Mouse (Mus musculus) c-Kit-positive CD71-positive TER-119-positive erythroid progenitor cells, embryonic 14.5 days (primary cell): ENCODE measurements around the gene Parp4.

Experiments
- DNase-seq: peaks from one replicate; pipeline ENCODE4 v3.0.0-alpha.2; 2013; ENCODE audit warnings: low spot score

The Parp4 gene

DNA sequence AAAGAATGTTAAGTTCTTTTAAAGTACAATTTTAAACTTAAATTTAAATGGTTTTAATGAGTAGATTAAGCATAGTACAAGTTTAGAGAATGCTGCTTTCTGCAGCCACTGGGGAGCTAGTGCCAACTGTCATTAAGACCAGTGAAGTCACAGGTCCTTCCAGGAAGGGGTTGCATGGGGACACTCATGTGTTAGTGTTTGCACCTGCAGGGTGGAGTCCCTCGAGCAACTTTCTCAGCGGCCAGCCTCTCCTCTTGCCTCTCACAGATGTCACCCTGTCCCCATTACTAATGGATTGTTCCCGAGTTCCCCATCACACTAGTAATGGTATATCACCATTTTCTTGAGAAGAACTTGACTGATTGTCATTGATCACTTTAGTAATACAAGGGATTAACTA is 37.8 kb downstream of the Parp4 start:
- no peak for DNase-seq

DNA sequence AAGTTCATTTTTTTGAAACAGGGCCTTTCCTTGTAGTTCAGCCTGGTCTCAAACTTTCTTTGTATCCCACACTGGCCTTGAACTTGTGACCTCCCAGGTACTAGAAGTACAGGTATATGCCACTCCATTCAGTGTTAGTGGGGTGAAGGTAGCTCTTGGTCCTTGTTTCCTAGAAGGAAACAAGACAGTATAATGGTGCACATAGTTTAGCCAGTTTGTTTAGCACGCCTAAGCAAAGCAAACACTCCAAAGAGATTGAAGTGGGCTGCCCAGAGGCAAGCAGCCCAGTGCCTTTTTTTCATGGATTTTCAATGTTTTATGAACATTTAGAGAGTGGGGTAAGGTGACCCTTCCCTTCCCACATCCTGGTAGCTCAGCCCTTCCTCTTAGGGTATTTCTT is 42.1 kb downstream of the Parp4 start:
- DNase-seq: no peak

DNA sequence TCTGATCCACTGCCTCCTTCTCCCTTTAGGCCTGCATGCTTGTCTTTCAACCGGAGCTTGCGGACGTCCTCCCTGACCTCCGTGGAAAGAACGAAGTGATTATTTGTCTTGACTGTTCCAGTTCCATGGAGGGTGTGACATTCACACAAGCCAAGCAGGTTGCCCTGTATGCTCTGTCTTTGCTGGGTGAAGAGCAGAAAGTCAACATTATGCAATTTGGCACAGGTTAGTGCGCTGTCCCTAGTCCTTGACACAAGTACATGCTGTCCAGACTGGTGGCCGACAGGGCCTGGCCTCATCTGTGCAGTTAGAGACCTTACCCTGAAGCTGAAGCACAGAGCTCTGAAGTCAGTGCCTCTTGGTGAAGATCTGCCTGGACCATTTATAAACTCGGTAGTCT is 45.0 kb downstream of the Parp4 start:
- no peak for DNase-seq

DNA sequence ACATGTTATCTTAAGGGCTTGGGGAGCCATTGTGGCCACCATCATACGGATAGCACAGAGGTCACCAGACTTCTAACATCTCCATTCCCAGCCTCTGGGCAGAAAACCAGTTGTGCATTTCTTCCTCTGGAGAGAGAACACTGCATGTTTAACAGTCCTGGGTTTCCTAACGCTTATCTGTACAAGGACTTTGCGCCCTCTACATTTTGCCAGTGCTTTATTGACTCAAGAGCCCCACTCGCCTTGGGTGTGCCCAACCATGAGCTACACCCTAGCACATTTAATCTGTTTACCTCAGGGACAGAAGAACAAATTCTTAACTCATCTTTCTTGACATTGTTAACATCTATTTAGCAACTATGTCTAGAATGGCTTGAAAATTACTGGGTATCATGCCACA is 50.8 kb downstream of the Parp4 start:
- no peak for DNase-seq

DNA sequence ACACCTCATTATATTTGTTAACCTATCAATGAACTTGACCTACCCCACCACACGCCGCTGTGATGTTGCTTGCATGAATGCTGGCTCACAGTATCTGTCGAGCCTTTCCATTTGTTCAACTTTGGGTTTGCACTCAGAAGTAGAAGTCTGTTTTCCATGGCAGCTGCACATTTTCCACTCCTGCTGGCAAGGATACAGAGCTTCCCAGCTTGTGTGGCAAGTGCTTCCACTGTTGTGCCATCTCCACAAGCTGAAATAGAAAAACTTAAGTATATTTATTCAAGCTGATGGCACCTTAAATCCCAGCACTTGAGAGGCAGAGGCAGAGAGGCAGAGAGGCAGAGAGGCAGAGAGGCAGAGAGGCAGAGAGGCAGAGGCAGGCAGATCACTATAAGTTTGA is 52.9 kb downstream of the Parp4 start:
- DNase-seq: no peak

DNA sequence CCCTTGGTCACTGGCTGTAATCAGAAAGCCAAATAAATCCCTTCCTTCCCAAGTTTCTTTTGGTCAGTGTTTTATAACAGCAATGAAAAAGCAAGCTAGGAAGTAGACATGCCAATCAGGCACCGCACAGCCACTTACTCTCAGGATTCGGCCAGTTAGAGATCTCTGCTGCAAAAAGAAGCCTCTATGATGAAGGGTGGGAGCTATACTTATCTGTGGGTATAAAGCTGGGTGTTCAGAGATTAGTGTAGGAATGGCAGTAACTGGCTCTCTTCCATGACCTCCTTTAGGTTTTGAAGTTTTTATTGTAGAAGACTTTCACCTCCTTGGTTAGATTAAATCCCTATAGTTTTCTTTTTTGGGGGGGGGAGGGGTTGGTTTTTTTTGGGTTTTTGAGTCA is 55.7 kb downstream of the Parp4 start:
- DNase-seq: no peak

DNA sequence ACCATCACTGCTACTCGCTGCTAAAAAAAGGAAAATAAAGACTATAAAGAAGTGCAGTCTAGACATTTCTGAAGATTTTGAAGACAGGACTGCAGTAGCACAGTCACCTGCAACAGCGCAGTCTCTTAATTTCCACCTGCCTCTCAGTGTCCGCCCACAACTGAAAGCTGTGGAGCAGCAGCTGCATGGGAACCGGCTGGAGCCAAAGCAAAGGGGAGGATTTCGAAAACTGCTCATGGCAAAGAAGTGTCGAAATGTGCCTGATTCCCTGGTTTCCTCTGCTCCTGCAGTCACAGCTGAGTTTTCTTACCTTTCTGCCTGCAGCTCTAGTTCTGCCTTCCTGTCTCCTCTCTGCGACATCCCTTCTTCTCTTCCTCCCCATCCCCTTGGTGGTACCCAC is 71.8 kb downstream of the Parp4 start:
- DNase-seq: no peak

DNA sequence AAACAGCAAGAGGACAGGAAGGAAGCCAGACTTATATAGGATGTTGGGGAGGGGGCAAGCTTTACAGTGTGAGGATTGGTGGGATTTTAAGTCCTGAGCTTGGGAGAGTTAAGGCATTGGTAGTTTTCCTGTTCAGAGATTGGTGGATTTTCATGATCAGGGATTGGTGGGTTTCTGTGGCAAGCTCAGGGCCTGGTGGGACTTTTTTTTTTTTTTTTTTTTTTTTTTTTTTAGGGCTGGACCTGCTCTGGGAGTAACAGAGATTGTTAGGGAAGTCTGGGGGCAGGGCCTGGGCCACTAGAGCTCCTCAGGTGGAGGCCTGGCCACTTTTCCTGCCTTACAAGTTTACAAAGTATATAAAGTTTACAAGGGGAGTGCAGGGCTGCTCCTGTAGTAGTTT is 74.0 kb downstream of the Parp4 start:
- DNase-seq: no peak

DNA sequence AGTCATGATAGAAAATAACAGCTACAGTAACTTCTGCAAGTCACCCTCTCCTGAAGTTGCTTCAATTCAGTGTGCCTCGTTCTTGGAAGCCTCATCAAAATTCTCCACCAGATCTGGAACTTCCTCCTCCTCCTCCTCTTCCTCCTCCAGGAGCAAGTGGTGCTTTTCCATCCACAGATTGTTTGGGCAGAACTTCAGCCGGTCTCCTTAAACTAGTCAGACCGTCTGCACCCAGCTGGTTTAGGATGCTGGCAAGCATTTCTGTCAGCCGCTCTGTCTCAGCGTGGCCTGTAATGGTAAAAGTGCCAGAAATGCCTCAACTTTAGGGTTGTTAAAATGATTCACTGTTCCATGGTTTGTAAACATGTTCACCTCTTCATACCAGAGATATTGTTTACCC is 90.2 kb downstream of the Parp4 start:
- DNase-seq: no peak

DNA sequence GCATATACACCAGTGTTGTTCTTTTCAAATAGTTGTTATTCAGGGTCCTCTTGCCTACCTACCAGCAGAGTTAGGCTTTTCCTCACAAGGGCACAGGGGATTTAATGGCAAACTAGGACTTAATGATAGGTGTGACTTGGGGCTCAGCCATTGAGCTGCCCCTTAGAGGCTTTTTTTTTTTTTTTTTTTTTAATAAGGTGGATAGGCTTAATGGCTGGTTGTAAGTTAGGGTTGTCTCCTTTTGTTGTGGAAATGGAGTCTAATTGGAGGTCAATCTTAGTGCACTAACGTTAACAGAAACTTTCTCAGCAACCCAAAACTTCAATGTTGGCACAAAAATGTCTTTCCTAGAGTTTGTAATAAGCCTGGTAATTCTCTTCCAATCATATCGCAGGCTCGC is 91.5 kb downstream of the Parp4 start:
- no peak for DNase-seq

DNA sequence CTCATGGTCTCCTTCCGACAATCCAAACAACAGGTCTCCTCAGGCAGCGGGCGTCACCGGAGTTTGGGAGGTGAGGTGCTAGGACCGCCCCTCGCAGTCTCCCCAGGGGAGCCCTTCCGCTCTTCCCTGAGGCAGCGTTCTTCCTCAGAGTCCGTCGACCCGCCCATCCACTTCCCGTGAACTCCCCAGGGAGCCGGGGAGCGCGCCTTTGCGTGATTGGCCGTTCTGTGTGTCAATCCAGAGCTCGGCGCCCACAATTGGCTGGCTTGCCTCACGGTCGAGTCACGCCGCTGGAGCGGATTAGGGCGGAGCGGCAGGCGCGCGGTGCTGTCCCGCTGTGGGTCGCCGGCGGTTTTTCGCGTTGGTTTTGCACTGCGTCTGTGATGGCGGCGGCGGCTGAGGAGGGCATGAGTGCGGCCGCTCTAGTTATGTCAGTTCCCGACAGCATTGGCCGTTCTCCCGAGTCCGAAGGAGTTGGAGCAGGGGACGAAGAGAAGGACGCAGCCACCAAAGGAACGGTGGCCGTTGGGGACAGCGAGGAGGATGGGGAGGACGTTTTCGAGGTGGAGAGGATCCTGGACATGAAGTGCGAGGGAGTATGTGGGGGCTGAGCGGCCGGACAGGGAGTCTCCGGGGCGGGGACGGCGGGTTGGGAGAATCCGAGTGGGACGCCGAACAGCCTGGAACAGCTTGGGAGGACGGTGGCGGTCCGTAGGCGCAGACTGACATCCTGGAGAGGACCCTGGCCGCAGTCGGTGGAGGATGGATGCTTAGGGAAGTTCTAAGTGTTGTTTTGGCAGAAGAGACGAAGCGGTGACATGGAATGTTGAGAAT is 92.8 kb downstream of the Parp4 start, which contains the start of gene Mphosph8:
TSS of gene Mphosph8 (plus strand) at position 280 of the 834 bp plus-strand sequence.
- DNase-seq: peak; percentile 99

DNA sequence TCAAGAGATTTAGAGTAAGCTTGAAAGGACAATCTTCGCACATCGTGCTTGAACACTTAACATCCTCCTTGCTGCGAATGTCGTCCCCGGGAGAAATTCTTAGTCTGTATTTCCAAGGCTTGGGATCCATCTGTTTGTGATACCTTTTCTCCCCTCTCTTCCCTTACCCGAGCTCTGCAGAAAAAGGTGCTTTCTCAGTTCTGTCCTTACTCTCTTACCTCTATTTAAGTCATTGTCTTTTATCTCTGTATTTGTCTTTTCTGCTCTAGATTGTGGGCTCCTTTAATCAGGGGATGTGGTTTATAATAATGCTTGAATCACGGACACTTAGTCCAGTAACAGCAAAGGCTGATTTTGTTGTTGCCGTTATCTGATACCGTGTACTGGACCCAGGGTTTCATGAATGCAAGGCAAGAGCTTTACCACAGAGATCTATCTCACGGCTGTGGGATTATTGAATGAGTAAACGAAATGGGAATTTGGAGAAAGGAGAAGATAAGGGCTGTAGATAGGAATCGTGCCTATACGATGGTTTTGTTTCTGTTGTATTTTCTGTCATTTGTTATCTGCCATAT is 93.7 kb downstream of the Parp4 start:
- peak; percentile 19 for DNase-seq

DNA sequence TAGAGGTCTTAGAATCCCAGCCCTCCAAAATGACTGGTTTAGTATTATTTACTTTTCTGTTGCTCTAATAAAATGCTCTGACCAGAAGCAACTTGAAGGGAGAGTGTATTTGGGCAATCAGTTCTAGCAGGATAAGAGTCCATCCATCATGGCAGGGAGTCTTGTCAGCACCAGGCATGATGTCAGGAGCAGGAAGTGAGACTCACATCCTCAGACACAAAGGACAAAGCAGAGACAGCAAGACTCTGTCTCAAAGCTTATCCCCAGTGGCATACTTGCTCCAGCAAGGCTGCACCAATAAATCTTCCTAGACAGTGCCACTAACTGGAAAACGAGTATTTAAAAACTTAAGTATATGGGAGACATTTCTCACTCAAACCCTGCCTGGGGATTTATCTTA is 110.0 kb downstream of the Parp4 start:
- DNase-seq: no peak

DNA sequence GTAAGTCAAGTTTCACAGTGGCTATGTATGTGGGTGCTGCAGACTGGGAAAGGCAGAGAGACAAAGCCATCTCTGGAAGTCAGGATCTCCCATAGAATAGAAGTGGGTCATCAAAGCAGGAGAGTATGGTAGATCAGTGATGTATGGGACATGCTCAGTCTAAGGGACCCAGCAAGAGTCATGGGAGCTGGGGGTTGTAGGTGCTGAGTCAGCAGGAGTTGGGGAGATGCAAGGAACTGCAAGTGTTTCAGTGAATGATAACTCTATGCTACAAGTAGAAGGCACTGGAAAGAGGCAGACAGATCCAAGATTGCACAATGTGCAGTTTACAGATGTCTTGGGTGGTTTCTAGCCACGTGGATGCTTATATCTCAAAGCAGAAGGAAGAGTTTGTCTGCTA is 113.7 kb downstream of the Parp4 start:
- DNase-seq: no peak

DNA sequence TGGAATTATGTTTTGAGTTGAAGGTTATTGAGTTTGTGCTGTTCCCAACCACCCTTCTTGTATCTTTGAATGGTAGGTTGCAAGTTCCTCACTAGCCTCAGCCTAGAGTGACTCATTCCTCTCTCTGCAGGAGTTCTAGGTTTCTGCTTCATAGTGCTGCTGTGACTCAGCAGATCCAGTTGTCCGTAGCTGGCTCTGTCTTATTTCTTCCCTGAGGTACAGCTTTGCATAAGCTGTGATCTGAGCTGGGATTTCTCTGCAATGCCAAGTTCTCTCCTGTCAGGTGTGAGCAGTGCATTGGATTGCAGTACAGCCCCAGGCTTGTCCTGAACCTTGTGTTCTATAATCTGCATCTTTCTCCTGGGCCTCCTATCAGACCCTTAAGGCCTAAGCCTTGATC is 114.3 kb downstream of the Parp4 start:
- DNase-seq: no peak

DNA sequence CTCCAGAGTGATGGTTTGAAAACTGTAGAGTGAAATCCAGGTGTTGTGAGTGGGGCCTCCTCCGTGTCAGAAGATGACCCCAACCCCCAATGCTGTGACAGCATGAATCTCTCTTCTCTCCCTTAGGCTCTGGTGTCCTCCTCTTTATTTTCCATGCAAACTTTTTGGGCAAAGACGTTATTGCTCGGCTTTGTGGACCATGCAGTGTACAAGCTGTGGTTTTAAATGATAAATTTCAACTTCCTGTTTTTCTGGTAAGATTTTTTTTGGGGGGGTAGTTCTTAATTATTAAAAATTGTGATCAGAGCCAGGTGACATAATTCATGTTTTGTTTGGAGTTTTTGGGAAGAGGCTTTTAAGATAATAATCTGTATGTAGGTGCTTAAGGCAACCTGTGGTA is 120.1 kb downstream of the Parp4 start:
- DNase-seq: no peak

DNA sequence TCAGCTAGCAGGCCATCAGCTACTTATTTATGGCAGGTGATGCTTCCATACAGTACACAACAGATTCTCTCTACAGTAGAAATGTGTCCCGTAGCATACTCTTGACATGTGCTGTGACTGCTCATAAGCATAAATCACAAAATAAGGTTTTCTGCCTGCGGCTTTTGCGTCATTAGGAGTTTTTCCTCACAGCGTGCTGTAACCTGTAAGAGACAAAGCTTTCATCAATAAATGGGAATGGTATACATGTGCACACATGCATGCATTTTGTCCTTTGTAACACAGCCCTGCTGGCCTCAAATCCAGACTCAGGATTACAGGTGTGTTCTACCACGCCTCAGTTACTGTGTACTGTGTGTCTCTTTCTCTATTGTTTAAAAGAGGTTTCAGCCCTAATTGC is 122.4 kb downstream of the Parp4 start:
- no peak for DNase-seq

DNA sequence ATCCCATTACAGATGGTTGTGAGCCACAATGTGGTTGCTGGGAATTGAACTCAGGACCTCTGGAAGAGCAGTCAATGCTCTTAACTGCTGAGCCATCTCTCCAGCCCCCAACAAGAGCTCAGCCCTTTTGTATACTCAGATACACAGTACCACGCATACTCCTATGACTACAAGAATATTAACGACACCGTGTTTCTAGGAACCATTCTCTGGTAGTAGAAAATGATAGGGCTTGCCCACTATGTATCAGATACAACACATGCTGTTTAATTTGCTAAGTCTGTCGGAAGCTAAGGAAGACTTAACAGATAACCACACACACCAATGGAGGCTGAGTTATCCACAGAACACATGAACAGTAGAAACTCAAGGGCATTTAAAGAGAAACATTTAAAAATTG is 127.2 kb downstream of the Parp4 start:
- peak; percentile 58 for DNase-seq

DNA sequence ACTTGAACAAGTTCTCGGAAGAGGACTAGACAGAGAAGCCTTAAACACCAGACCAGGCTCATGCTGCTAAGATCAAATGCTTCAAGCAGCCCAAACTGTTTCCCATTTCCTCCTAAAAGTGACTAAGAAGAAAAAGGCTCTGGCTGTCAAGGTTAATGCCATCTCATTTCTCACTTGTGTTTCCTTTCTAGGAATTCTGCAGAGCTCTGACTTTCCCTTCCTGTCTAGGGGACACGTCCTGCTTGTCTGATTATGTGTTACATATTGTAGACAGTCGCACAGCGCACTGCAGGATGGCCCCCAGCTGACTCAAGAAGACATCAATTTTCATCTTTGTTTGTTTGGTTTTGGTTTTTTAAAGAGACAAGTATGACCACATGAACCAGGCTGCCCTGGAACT is 130.3 kb downstream of the Parp4 start:
- no peak for DNase-seq
